Mouse (Mus musculus) heart, postnatal 0 days (tissue): ENCODE measurements around the gene Mss51. TPM values are rescaled to one million over a fixed set of nuclear protein-coding genes. Genes with fewer than 3 reads are reported as not detected.

Experiments
- ATAC-seq: fragments of 200-750 bp; cut with Nextera tagmentation; 2 replicates; pipeline ENCODE4 v1.8.0; 2017; ENCODE audit warnings: low read depth, moderate number of reproducible peaks, moderate library complexity; ENCODE audit not compliant: insufficient read depth
- DNase-seq: peaks from one replicate; pipeline ENCODE4 v3.0.0-alpha.2; 2016; ENCODE audit warnings: low spot score
- H3K27ac ChIP-seq: fragments of 300-500 bp; sonication (generic); 2 replicates; pipeline ENCODE4 v1.5.1; 2014; ENCODE audit warnings: low read depth, mild to moderate bottlenecking
- H3K27me3 ChIP-seq: fragments of 300-500 bp; sonication (generic); 2 replicates; pipeline ENCODE4 v1.6.1; 2014; ENCODE audit warnings: low read length, mixed read lengths; ENCODE audit not compliant: control insufficient read depth, insufficient read depth
- H3K36me3 ChIP-seq: fragments of 300-500 bp; sonication (generic); replicated peaks from 2 replicates; pipeline ENCODE4 v1.6.1; 2014; ENCODE audit warnings: low read length, mixed read lengths; ENCODE audit not compliant: control insufficient read depth, insufficient read depth
- H3K4me1 ChIP-seq: fragments of 300-500 bp; sonication (generic); 2 replicates; pipeline ENCODE4 v1.6.1; 2014; ENCODE audit warnings: antibody characterized with exemption; ENCODE audit not compliant: control insufficient read depth, insufficient read depth
- H3K4me2 ChIP-seq: fragments of 300-500 bp; sonication (generic); 2 replicates; pipeline ENCODE4 v1.6.1; 2014; ENCODE audit warnings: low read depth, mild to moderate bottlenecking, low read length, moderate library complexity
- H3K4me3 ChIP-seq: fragments of 300-500 bp; sonication (generic); 2 replicates; pipeline ENCODE4 v1.5.1; 2014; ENCODE audit warnings: low read depth, low read length
- H3K9ac ChIP-seq: fragments of 300-500 bp; sonication (generic); replicated peaks from 2 replicates; pipeline ENCODE4 v1.6.1; 2014; ENCODE audit warnings: low read depth, low read length, mixed read lengths
- H3K9me3 ChIP-seq: fragments of 300-500 bp; sonication (generic); replicated peaks from 2 replicates; pipeline ENCODE4 v1.6.1; 2016; ENCODE audit warnings: low read length; ENCODE audit not compliant: control insufficient read depth
- CTCF ChIP-seq: IDR thresholded peaks from 2 replicates; pipeline ENCODE4 v1.5.1; 2016; ENCODE audit warnings: antibody characterized with exemption, control low read depth, low read depth
- EP300 ChIP-seq: IDR thresholded peaks from 2 replicates; pipeline ENCODE4 v1.6.1; 2016; ENCODE audit warnings: antibody characterized with exemption, low read depth
- WGBS: fragments of 180-500 bp; shearing (Covaris S2); extraction: QIAGEN DNeasy Blood & Tissue Kit; methylation state at CpG from one replicate; pipeline ENCODE4 v1.1.7; 2014; 5-methylcytosine and 5-hydroxymethylcytosine counted together
- polyA plus RNA-seq: library from polyadenylated mRNA; unstranded; fragments of >200 nt; fragmentation: Nextera tagmentation; extraction: Ambion mirVana; gene quantifications from 2 replicates; pipeline ENCODE4 v1.2.1, GENCODE M21; 2015
- total RNA-seq: library from RNA; depleted of rRNA; stranded (reverse); fragments of >200 nt; gene quantifications from 2 replicates; pipeline ENCODE4 v1.2.3, GENCODE M21; 2014; ENCODE audit warnings: low replicate concordance

Gene Mss51
- total and polyA plus RNA-seq, 2 experiments from 2014 or later, result 0.20 to 0.99 TPM

DNA sequence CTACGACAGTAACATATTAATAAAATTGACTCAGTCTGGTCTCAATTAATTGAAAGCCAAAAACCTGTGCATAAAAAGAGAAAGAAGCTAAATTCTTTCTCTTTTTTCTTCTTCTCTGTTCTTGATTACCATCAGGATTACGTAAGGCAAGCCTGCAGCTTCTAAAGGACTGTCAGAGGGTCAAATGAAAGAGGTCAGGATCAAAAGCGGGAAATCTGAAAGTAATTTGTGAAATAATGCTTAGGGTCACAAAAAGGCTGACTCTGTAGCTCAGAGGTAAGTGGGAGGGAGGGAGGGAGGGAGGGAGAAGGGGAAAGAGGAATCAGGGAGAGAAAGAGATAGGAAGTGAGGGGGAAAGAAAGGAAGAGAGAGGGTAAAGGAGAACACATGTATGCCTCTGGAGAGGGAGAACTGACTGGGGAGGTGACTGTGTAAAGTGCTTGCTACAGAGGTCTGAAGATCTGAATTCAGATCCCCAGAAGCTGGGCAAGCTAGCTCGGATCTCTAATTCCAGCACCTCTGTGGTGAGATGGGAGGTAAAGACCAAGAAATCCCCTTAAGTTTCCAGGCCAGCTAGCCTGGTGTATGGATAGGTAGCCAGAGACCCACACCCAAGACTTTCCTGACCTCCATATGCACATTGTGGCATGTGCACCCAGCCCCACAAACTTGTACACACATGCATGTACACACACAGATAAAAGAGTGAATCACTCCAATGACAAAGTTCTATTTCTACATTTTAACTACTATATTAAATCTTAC is 19.3 kb downstream of the Mss51 start:
- ATAC-seq, result no peak
- no peak overlapping the region for H3K9ac ChIP-seq

DNA sequence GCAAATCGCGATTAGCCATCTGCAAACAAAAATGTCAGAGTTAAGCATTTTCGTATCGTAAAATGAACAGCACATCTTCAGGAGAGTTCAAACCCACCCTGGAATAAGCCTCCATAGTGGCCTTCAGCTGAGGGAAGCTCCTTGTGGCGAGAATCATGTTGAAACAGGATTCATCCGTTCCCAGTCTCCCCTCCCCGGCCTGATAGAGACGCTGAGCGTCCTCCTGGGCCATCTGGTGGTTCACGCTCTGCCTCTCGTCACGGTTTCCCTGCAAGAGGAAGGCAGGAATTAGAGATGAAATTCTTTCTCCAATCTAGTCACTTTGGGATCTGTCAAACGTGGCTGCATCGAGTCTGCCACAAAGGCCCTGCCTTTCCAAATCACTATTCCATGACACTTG is 36.5 kb downstream of the Mss51 start:
- Histone ChIP-seq H3K9ac (no peak overlapping the region), H3K4me1 (no peaks in the 10 kb centered on the region), H3K9me3 (no peaks in the 10 kb centered on the region), H3K4me2 (no peak overlapping the region), H3K36me3 (peaks cover 93% of the 10 kb centered on the region), H3K27me3 (no peaks in the 10 kb centered on the region), H3K27ac (no peak overlapping the region), H3K4me3 (no peak overlapping the region)
- 79% methylated on average over 14 of the region's 14 CpGs for WGBS
- TF ChIP-seq EP300, result no peak
- TF ChIP-seq CTCF, result no peak
- no peak for DNase-seq
- ATAC-seq, result no peak

More for the DNA sequence above, 19.3 kb downstream of the Mss51 start:
- no peak for DNase-seq
- WGBS, result 75% methylated on average over 4 of the region's 4 CpGs
- Histone ChIP-seq H3K4me2 (no peak overlapping the region), H3K27ac (no peak overlapping the region), H3K4me1 (peaks cover 20% of the 10 kb centered on the region), H3K9me3 (no peaks in the 10 kb centered on the region), H3K27me3 (no peaks in the 10 kb centered on the region), H3K36me3 (peaks cover 15% of the 10 kb centered on the region; the same call in 1 of the 2 replicates), H3K4me3 (no peak overlapping the region)
- no peak for TF ChIP-seq EP300
- no peak for TF ChIP-seq CTCF

DNA sequence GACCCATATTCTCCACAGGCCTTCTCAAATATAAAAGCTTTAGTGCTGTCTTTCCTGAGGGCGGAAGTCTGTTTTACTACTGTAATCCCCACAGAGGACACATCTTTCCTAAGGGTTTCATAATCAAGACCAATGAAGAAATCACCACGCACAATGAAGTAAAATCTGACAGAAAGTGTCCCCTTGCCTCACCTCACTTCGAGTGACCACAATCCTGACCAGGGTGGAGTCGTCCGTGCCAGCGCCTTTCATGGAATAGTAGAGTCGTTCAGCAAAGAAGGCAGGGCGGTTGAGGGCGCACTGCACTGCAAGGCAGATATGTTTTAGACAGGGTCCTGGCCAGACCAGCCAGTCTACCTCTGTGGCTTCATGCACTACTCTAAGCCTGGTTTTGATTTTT is 38.3 kb downstream of the Mss51 start:
- no peaks in the 10 kb centered on the region for H3K27me3 ChIP-seq
- 95% methylated on average over 9 of the region's 9 CpGs for WGBS

DNA sequence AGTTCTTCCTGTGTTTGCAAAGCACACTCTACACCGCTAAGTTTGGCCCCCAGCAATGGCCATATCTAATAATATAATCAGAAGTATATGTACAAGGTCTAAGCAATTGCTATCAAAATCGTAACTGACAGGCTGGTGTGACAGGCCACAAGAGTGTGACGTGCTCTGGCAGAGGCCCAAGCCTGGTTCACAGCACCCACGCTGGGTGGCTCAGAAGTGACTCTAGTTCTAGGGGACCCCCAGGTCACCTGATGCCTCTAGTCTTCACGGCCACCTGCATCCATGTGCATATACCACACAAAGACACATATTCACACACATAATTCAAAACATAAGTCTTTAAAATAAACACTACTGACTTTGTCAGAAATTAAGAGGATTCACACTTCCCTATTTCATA is 43.8 kb downstream of the Mss51 start:
- no peak overlapping the region for H3K27ac ChIP-seq
- WGBS, result 90% methylated on average over 5 of the region's 5 CpGs
- TF ChIP-seq EP300 (no peak), CTCF (no peak)
- H3K9me3 ChIP-seq, result no peaks in the 10 kb centered on the region
- H3K9ac ChIP-seq, result no peak overlapping the region
- no peak overlapping the region for H3K4me2 ChIP-seq
- H3K36me3 ChIP-seq, result peaks cover 24% of the 10 kb centered on the region
- no peak; the same call in 1 of the 2 replicates for ATAC-seq
- no peak for DNase-seq
- no peak overlapping the region for H3K4me3 ChIP-seq
- 0 out of 2 replicates have a peak, but pooled peaks cover 6% of the 10 kb centered on the region for H3K4me1 ChIP-seq
- H3K27me3 ChIP-seq, result no peaks in the 10 kb centered on the region

More for the DNA sequence above, 38.3 kb downstream of the Mss51 start:
- H3K9ac ChIP-seq, result no peak overlapping the region
- no peak overlapping the region for H3K27ac ChIP-seq
- no peaks in the 10 kb centered on the region for H3K9me3 ChIP-seq
- DNase-seq, result no peak
- peaks cover 75% of the 10 kb centered on the region for H3K36me3 ChIP-seq
- no peak for ATAC-seq
- no peak overlapping the region for H3K4me3 ChIP-seq
- no peaks in the 10 kb centered on the region for H3K4me1 ChIP-seq
- no peak overlapping the region for H3K4me2 ChIP-seq
- TF ChIP-seq CTCF (no peak), EP300 (no peak)

DNA sequence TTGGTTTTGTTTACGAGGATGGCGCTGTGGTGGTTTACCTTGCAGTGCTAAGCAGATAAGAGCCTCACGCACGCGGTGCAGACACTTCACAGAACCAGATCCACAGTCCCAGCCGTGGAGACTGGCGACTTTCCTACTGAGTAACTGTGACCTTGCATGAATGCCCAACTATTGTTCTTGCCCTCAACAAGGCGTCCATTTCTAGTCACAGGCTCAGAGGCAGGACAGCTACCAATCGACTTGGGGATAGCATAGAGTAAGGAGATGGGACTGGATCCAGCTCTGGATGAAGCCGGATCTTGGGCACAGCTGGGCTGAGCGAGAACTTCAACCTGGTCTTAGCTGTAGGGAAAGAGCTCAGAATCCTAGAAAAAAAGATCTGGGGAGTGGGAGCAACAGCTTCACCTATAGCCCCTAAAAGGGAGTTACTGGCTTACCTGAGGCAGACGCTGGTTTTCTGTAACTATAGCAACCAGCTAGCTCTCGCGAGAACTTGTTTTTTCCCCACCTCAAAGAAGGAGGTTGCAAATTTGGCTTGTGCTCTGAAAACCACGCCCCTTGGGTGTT is 44.9 kb downstream of the Mss51 start, which contains the start of gene Cfap70:
Gene Cfap70 (minus strand): TSS at position 462 of the 567 bp plus-strand sequence.
- Histone ChIP-seq H3K4me1 (0 out of 2 replicates have a peak, but pooled peaks cover 6% of the 10 kb centered on the region), H3K27ac (no peak within 1 kb of the TSS), H3K36me3 (peaks cover 16% of the 10 kb centered on the region), H3K4me2 (peak within 1 kb of the TSS; percentile 74), H3K4me3 (peak within 1 kb of the TSS; percentile 39), H3K27me3 (no peaks in the 10 kb centered on the region), H3K9ac (no peak within 1 kb of the TSS; the same call in 1 of the 2 replicates), H3K9me3 (no peaks in the 10 kb centered on the region)
- TF ChIP-seq EP300, result no peak
- TF ChIP-seq CTCF, result no peak
- peak; percentile 51 for ATAC-seq
- peak; percentile 60 for DNase-seq
- 4% methylated on average over 15 of the region's 15 CpGs for WGBS
